Mouse (Mus musculus) layer of hippocampus, adult 9-10 months (tissue): Measurements from ENCODE around the gene Ice2.

ENCODE experiments used
- DNase-seq: peaks from one replicate; pipeline ENCODE4 v3.0.0; 2022; ENCODE audit warnings: low spot score

The Ice2 gene

DNA sequence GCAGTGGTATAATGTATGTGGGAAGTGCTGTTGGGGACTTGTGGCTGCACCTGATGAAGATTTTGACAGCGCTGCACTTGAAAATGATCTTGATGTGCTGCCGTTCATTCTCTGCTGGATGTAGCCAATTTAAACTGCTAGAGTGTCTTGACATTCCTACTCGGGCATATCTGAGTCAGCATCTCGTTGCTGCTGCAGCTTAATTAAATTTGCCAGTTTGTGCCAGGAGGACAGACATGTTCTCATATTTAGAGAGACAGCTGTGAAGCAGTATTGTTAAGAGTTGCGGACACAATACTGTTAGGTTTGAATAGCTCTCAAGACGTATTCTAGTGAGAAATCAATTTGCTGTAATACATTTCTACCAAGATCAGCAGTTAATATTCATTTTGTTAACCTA, 7.0 kb downstream of the Ice2 start:
- no peak for DNase-seq

DNA sequence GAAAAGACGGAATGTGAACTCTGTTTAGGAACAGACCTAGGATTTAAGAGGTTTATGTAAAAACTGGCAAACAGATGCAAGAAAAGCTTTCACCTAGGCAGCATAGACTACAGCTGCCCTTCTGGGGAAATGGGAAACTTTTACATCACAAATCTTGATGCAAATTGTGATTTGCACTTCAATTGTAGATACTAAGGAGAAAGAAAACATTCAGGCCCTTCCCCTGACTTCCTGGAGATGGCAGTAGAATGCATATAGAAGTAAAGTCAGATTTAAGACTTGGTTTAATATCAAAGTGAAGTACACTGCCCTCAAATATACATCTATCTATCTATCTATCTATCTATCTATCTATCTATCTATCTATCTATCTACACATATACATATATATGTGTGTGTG, 21.8 kb downstream of the Ice2 start:
- no peak for DNase-seq

DNA sequence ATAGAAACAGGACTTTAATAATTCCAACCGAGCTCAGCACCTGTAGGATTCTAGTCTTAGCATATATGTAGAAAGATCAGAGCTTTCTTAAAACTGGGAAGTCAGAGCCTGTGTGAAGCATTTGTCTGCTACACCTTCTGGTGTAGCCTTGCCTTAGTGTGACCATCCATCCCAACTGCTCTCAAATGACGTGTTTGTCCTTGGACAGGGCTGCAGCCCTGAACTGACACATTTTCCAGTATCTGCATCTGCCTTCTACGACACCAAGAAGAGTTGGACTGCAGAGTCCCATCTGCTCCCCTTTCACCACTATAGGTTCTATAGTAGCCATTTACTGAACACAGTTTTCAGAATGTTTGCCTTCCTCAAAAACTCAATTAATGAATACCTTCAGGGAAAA, 32.8 kb downstream of the Ice2 start:
- DNase-seq, result no peak

DNA sequence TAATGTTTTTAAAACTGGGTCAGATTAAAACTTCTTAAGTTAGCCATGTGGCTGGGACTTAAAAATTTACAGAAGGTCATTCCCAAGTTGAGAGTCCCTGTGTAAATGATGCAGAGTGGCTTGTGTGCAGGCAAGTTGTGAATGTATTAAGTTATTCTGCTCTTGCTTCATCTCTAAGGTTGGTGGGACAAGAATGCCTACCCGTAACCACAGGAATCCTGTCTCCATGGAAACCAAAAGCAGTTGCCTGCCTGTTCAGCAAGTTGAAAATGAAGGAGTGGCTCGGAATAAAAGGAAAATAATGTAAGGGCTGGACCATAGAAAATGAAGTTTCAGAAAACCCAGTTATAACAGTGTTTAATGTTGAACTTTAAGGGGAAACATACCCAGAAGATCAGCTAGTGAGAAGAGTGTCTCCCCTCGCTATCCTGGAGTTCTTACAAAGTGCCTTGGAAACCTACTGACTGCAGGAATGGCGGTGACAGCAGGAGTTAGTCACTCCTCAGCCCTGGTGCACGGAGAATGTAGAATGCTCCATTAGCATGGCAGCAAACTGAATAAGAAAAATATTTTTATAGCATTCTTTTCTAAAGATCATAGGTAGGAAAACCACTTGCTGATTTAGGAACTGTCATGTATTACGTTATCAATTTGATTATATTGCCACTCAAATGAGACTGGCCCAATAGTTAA, 34.3 kb downstream of the Ice2 start:
- no peak for DNase-seq

DNA sequence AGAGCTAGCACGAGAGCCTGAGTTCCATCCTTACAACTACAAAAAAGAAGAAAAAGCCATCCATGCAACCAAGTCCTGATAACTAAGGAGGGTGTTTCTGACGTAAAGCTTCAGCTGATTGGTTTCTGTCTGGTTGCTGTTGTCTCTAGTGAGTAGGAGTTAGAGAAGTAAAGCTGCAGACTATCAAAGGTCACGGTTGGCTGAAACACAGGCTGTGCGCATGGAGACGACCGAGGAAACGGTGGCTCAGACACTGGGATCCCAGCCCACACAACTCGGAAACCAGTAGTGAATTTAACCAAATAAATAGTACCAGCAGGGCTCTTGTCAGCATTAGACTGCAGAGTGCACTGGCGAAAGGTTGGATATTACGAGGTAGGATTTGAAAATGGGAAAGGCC, 37.5 kb downstream of the Ice2 start:
- DNase-seq, result no peak

DNA sequence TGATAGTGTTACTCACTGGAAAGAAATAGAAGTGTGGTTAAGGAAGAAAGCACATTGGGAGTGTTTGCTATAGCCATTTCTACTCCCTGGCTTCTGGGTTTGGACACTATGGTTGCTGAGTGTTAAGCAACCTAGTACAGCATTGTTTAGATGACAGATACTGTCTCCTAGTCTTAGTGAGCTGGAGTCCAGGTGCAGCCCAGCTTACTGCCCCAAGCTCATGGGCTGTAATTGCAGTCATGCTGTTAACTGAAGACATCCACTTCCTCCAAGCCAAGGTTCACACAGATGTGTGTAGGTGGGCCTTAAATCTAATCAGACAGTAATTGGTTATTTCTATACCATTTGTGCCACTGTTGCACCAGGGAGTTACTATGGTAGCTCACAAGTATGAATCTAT, 38.0 kb downstream of the Ice2 start:
- no peak for DNase-seq

DNA sequence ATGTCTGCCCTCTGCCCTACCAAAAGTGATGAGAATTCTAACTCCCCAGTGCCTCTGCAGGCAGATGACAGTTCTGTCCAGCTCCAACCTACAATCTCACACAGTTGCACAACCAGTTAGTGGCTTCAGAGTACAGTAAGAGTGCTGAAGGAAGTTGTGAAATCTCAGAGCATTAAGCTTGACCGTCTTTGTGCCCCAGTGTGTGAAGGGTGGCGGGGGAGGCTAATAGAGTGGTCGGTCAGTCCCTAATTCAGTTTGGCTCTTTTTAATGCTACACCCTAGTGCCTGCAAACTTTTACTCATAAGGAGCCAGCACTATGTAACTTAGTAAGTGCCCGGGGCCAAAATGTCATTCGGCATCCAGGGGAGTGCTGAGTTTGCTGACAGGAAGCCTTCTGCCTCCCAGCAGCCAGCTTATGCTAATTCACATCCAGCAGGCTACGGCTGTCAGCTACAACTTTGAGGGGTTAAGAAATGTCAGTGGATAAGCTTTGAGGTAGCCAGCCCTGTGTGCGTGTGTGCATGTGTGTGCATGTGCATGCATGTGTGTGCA, 42.2 kb downstream of the Ice2 start:
- no peak for DNase-seq

DNA sequence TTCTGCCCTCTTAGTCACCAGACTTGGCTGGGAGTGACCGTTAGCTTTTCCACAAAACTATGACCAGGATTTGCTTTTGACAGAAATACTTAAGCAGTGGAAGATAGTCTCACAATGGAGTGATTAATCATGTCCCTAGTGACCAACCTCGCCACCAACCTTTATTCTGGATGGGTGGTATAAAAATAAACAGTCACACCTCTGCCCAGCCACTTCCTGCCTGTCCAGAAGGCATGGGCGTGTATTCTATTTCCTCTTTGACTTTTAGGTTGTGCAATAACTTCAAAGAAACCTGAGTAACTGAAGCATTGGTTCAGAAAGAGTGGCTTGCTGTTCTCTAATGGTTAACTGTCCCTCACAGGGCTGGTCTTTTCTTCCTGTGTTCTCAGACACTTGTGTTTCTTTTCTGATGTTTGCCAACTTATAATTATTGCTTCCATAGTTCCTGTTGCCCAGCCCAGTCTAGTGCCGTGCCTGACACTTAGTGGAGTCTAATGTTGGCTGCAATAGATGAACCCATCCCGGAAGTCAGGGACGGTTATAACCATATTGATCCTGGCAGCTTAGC, 44.8 kb downstream of the Ice2 start:
- no peak for DNase-seq

DNA sequence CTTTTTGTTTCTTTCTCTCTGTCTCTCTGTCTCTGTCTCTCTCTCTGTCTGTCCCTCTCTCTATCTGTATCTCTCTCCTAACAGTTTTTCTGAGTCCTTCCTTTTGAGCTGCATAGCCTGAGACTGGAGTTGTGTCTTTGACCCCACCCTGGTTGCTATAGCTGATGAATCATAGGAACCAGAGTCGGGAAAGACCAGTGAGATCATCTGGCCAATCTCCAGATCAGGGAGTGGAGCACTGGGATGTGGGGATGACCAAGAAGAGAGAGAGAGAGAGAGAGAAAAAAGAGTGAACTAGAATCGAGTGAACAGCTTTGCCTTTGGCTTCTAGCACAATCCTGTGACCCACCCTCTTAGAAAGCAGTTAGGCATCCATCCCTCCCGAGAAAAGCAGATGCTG, 45.5 kb downstream of the Ice2 start:
- no peak for DNase-seq

DNA sequence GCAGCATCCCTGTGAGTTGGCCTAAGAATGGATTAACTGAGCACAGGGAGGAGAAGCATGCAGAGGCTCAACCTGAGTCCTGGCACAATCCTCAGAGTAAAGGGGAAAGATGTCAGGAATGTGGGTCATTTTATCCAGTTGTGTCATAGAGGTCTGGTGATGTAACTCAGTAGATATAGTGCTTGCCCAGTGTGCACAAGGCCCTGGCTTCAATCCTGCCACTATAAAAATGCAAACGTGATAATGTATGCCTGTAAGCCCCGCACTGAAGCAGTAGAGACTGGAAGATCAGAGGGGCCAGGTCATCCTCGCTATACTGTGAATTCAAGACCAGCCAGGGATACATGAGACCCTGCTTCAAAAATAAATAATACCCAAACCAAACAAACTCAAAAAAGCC, 51.1 kb downstream of the Ice2 start:
- DNase-seq, result no peak

DNA sequence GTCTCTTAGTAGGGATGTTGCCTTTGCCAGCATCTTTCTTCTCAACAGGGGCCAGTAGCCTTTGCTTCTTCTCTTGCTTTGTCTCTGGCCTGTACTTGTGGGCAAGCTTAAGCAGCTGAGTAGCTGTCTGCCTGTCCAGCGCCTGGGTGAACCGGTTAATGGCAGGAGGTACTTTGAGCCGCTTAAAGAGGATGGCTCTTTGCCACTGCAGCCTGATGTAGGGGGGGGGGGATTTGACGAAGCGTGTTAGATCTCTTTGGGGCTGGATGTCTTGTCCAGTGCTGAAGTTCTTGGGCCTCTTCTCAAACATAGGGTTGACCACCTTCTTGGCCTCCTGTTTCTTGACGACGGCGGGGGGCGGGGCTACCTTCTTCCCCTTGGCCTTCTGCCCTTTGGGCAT, 52.9 kb downstream of the Ice2 start:
- no peak for DNase-seq

DNA sequence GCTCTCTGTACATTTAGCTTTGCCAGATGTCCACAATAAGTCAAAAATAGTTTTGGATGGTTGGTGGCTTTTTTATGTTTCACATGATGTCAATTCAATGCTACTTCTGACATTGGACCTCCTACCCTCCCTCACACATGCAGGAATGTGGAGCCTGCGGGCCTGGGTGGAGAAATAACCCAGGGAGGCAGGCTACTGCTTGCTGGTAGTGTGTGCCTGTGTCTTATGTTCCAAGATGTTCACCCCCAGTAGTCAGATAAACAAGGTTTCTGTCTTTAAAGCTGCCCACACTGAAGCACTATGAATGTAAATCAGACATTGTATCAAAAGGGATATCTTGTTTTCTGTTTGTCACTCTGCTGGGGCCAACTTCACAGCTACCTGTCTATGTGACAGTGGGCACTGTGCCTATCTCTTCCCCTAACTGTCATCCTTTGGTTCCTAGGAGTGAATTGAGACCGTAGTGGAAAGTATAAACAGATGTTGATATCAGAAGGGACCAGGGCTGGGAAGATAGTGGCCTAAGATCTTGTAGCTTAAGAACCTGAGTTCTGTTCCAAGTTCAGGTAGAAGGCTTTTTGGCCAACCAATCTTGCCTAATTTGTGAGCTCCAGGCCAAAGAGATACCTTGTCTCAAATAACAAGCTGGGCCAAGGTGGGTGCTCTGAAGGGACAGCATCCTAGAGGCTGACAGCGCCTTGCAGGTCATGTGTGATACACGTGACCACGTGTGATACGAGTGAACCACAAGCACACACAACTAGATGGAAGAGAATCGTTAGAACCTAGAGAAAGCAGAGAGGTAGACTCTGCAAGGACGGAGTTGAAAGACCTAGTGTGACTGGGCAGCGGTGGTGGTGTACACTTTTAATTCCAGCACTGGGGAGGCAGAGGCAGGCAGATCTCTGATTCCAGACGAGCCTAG, 54.4 kb downstream of the Ice2 start:
- no peak for DNase-seq

DNA sequence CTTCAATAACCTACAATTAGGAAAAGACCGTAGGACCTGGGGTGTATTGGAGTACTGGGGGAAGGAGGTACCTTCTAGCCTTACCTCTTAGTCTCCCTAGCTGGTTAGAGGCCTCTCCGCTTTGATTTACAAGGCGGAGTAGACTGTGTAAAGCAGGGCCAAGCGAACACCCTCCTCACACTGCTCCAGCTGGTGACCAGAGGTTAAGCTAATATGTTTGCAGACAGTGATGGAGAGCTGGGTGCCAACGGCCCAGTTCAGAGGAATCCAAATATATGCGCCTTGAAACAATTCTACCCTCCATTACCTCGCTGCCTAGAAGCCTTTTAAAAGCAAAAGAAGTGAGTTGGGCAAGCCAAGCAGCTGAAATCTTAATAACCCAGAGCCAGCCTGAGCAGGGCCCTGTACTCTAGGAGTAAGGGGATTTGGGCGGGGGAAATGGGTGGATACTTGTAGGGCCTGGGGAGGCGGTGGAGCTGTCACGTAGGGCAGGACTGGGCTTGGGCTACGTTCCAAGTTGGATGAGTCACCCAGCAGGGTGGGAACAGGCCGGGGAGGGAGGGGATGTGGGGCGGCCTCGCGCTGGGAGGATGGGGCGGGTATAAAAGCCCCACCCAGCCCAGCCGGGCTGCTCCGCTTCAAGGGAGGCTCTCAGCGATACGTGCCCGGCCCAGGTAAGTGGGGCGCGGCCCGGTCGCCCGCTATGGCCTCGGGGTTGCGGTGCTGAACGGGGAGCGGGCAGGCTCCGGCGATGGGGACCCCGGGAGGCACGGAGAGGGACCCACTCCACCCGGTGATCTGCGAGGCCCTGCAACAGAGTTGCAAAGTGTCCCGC, 55.6 kb downstream of the Ice2 start, which contains the start of gene Anxa2:
Anxa2 (plus strand) TSS at position 555 of the 835 bp plus-strand sequence.
- no peak for DNase-seq

DNA sequence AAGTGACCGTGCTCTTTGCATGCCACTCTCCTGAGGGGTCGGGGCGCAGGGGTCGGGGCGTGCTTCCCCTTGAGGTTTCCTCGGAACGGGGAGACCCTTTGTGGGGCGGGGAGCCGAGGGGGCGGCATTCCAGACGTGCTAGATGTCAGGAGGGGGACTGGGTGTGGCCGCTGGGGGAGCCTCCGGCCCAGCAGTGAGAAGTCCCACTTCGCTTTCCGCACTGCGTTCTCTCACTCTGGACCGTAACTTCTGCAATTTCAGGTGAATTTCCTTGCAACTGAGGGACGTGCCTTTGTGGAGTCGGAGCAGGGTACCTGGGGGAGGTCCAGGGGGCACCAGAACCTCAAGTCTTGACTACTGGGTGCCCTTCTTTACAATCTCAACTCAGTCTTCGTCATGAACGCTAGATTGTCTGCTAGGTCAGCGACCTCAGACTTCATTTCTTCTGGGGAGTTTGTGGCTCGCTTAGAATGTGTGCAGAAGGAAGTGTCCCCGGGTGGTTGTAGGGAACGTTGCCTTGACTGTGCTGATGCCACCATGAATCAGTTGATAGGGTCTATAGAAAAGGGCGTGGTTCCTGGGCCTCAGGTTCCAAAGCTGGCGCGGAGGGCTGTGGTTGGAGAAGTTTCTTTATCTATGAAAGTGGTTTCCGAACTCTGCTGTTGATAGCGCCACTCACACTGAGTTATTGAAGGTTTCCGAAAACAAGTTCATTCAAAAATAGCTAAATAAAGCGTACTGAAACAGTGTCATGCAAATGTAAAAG, 56.4 kb downstream of the Ice2 start:
- no peak for DNase-seq

DNA sequence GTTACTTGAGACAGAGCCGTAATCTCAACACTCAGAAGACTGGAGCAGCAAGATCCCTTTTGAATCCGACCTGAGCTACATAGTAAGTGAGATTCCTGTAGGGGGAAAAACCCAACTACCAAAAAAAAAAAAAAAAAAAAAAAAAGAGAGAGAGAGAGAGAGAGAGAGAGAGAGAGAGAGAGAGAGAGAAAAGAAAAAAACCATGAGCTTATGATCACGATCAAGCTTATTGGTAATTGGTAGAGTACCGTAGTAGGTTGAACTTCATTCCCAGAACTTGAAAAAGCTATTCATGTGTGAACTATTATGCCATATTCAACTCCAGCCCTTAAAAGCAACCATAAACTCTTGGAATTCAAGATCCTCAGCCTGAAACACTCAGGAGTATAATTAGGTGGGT, 57.0 kb downstream of the Ice2 start:
- no peak for DNase-seq

DNA sequence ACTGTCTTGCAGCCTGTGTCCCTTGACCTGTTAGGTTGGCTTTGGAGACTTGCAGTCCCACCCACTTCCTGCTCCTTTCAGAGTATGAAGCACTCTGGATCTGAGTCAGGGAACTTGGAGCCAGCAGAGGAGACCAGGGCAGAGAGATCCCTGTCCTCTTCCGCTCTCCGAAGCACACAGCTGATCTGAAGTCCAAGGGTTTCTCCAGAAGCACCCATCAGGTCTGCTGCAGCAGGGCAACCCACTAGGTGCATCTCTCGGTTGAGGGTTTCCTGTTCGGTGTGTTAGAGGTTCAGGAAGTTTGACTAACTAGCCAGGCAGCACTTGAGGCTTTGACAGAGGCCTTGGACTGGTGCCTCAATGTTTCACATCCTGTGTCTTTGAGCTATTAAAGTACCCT, 57.7 kb downstream of the Ice2 start:
- DNase-seq, result no peak

DNA sequence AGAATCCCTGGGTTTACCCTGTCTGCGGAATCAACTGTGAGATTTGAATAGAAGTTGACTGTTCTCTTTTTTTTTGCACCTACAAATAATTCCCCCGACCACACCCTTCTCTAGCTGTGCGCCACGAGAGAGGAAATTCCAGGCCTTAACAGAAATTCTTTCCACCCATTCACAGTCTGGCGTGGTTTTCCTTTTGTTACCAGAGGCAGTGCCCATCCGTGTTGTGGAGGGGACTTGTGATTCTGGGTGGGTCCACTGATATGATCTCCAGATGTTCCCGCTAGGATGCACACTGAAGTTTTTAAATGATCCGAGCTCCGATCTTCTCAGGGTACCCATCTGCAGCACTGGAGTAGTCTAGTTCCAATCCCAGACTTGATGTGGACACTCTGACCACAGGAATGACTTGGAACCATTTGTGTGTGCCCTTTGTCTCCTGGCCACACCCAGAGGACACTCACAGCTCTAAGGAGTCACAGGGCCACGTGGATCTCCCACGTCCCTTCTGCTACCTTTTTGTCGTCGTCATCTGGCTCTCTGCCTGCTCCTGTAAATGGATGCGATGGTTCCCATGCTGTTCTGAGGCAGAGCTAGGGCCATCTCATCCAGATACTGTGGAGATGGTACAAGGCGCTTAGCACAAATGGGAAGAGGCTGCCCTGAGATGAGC, 58.8 kb downstream of the Ice2 start:
- DNase-seq, result no peak

DNA sequence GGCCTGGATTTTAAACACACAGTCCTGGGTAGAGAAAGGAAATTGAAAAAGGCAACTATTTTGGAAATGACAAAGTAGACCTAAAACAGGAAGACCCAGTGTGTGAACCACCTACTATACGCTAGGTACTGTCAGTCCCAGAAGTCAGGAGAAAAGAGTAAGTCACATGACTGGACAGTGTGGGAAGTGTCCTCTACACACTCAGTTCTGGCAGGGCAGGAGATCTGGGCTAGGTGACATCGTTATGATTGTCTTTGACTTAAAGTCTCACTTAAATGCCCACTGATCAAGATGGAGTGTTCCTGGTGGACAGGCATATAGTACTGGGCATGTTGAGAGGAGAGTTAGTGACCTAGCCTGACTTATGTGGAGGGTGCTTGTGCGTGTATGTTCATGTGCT, 59.4 kb downstream of the Ice2 start:
- DNase-seq, result no peak

DNA sequence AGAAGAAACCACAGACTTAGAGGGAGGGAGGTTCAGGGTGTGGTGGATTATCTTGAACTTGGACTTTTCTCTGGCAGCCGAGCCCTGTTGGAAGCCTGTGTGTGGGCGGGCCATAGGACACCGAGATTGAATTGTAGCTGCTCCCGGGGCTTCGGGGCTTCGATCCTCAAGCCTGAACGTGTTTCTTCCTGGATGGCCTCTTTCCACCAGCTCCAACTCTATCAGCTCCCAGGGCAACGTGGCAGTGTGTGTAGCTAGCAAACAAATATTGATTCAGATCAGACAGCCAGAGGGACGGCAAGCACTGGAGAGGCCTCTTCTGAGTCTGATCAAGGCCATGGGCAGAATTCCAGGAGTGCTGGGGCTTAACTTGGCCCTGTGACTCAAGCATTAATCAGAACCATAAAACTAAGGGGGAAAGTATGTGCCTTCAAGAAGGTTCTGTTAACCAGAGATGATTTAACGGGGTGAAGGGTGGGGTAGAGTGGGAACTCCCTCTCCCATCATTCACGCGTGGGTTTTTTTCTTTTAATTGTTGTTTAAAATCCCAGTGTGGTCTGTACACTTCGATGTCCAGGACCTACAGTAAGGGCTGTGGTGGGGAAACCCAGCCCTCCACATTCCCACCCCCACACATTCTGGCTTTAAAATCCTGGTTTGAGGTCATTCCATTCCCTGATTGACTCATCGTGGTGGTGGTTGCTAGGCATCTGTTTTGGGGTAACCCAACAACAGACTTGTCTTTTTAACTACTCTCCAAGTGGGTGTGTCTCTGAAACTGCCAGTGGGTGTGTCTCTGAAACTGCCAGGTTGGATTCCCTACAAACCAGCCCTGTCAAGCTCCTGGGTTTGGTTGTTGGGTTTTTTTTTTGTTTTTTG, 60.3 kb downstream of the Ice2 start:
- DNase-seq, result no peak

DNA sequence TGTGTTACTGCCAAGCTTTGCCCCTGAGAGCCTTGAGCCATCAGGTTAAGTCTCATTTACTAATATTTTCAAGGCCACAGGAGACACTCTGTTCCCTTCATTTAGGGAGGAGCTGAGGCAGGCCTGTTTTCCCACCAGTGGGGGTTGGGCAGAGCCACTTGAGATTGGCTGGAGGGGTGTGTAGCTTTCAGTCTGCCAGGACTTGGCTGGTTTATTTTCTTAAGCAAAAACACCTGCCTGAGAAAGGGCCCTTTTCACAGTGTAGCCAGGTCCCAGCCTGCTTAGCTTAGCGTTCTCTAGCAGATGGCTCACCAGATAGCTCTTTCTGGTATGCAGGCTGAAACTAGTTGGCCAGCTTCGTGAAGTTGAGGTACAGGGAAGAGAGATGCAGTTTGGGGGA, 61.3 kb downstream of the Ice2 start:
- no peak for DNase-seq
